Mouse (Mus musculus): ENCODE results near the gene Mrvi1.

Mrvi1 gene

DNA sequence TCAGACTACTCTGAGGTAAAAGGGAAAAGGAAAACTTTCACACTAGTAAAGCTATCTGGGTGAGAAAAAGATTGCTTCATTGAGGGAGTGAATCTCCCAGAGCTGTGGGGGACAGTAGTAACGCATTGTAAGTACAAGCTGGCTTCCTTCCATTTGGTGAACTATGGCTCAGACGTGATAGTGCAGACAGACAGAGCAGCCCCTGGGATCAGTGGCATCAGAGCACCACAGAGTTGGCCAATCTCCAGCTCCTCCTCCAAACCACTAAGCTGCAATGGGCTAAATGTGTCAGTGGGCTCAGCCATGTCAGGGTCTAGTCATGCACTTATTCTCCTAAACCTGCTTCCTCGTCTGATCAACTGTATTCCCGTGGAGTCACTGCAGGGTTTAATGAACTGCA, 158.7 kb downstream of the Mrvi1 start:
- no peak for DNase-seq

DNA sequence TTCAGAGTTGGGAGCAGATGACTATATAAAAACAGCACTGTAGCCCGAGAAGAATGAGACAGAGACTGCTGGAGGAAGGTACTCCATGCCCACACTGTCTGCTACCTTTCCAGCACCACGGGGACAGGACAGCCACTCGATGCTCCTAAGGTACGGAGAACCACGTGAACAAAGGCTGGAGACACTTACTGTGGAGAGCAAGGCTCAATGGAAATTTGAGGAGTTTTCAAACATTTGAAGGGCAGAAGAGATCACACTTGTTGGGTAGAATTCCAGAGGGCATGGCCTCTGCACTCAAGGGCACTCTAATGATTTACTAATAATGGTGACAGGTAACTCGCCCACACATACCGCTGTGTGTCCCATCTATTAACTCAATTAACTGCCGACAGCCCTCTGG, 159.2 kb downstream of the Mrvi1 start:
- no peak for DNase-seq

GRCm38 (mm10) chr7:110822055-110822454, 160.2 kb downstream of the Mrvi1 start:
- DNase-seq = no peak

DNA sequence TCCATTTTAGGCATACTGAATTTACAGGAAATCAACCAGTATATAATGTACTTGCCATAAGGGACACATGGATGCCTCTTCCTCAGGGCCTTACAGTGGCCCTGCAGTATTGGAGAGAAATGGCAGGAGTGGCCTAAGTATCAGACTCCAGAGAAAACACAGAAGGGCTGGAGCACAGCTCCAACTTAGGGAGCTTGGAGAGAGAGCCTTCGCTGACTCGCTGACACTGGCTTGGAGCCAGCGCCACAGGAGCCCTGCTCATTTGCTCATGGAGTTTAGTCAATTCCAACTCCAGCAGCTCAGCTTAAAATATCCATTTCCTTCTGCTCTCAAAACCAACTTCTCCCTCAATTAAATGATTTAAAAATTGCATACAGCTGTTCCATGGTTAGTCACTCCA, 160.6 kb downstream of the Mrvi1 start:
- DNase-seq = no peak

GRCm38 (mm10) chr7:110821068-110821467, 161.2 kb downstream of the Mrvi1 start:
- no peak for DNase-seq

GRCm38 (mm10) chr7:110818787-110819350, 163.4 kb downstream of the Mrvi1 start:
- peak; percentile 68 for DNase-seq

Measured in lung, postnatal 36 days (tissue).